Mouse (Mus musculus) c-Kit-positive CD71-positive TER-119-positive erythroid progenitor cells, embryonic 14.5 days (primary cell): ENCODE measurements around the gene Mpnd.

Source experiments
- DNase-seq: peaks from one replicate; pipeline ENCODE4 v3.0.0-alpha.2; 2013; ENCODE audit warnings: low spot score

Gene Mpnd

DNA sequence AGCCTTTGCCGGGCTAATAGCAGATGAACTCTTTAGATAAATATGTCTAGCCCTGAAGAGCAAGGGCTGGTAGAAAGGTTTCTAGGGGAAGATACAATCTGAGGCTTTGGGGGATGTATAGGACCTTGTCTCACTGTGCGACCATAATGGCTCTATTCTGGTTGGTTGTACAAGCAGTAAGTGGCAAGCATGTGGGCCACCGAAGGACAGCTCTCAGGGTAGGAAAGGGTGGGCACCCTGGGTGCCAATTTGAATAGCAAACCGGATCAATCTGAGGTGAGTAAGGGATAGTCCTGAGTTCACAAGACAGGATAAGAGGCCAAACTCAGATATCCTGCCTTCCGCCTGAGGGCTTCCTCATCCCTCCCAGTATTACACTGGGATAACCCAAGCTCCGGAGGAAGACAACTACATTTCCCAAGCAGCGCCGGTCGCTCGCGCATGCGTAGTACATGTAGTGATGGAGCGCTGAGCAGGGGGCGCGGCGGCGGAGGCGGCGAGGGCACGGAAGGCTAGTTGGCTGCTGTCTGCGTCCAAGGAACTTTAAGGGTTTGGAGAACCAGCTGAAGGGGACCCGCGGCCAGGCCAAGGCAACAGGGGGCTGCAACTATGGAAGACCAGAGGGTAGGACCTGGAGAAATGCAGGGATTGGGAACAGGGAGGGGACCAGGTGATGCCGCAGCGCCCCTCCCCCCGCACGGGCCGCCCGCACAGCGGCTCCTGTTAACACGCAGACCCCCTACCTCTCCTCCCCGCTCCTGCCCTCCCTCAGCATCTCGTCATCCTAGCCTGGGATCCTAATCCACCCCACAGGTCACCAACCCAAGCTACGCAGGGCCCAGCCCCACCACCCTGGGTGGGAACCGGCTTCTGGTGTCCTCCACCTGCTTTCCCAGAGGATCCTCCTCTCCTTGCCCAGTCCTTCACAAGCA is 19.2 kb upstream of the Mpnd start, which contains the start of gene Fsd1:
Gene Fsd1 (plus strand): TSS at position 480 of the 932 bp plus-strand sequence.
- no peak for DNase-seq

DNA sequence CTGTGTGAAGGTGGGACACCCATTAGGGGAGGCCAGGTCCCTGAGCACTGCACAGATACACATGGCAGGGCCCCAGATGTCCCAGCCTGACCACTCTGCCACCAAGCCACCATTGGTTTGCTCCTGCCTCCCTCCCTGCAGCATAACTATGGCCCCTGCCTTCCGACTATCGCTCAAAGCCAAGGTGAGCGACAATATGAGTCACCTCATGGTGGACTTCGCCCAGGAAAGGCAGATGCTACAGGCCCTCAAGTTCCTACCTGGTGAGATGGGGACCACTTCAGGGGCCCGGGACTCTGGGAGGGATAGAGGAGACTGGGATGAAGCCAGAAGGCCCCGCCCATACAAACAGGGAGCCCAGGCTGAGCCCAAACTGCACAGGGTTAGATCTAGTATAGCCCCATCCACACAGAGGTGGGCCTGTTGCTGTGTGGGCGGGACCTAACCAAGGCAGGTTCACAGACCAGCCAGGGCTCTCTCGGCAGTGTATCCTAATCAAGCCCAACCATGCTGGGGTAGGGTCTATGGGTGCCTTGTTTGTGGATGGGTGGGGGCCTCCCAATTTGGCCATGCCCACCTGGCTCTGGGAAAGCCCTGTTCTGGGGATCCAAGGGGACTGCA is 15.1 kb upstream of the Mpnd start:
- DNase-seq, result no peak

DNA sequence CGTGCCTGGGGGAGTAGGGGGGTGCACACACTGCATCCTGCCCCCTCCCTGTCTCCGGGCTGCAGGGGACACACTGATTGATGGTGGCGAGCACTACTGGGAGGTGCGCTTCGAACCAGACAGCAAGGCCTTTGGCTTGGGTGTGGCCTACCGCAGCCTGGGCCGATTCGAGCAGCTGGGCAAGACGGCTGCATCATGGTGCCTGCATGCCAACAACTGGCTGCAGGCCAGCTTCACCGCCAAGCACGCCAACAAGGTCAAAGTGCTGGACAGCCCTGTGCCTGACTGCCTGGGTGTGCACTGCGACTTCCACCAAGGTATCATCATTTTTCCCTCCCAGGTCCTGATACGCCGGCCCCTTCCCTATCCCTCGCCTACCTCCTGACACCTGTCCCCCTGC is 9.5 kb upstream of the Mpnd start:
- no peak for DNase-seq

DNA sequence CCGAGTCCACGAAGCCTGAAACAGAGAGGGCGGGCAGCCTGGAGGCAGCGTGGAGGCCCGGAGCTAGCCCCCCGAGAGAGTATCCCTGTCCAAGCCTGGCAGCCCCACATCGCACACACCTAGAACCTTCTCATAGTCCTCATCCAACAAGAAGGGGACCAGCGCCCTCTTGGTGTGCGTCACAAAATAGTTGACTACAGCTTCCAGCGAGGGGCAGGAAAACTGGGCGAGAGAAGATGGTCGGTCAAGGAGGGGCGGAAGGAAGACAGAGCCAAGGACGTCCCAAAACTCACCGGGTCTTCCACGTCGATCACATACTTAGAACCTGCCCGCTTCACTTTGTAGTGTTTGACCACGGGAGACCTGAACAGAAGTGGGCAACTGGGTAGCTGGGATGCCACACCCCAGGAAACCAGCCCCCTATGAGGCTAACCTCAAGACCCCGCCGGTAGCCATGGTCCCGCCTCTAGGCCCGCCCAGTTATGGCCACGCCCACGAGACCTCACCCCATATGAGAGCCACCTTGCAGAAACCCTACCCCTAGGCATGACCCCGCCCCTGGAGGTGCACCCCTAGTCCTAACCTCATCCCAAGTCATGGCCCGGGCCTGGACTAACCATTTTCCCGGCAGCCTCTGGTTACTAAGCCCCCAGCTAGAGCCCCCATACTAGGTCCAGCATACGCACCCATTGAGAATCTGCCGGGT is 5.6 kb upstream of the Mpnd start:
- DNase-seq, result no peak

DNA sequence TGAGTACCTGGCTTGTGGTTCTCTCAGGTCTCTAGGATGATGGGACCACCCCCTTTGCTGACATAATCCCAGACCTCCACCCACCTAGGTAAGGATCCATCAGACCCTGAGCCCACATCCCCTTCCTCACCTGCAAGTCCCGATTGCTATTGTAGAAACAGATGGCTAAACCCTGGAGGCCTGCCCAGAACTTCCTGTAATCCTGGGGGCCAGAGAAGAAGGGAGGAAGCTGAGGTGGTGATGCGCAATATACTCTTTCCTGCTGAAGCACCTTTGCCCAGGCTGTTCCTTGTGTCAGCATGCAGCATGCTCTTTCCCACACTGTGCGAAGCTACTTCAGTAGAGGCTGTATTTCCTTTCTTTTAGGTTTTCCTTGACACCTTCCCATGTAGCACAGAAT is 2.5 kb upstream of the Mpnd start:
- no peak for DNase-seq

DNA sequence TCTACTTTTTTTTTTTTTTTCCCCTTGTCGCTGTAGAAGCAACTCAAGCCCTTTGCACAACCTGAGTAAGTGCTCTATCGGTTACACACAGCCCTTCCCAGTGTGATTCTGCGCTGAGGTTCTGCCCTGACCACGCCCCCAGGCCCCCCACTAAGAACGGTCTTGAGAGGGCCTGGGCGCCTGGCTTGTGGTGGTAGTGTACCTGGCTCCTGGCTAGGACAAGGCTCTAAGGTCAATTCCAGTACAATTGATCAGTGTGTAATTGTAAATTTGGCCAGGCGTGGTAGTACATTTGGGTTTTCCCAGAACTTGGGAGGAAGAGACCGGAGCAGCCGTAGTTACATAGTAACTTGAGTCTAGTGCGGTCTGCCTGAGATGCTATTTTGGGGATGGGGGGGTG is 1.4 kb downstream of the Mpnd start:
- no peak for DNase-seq

DNA sequence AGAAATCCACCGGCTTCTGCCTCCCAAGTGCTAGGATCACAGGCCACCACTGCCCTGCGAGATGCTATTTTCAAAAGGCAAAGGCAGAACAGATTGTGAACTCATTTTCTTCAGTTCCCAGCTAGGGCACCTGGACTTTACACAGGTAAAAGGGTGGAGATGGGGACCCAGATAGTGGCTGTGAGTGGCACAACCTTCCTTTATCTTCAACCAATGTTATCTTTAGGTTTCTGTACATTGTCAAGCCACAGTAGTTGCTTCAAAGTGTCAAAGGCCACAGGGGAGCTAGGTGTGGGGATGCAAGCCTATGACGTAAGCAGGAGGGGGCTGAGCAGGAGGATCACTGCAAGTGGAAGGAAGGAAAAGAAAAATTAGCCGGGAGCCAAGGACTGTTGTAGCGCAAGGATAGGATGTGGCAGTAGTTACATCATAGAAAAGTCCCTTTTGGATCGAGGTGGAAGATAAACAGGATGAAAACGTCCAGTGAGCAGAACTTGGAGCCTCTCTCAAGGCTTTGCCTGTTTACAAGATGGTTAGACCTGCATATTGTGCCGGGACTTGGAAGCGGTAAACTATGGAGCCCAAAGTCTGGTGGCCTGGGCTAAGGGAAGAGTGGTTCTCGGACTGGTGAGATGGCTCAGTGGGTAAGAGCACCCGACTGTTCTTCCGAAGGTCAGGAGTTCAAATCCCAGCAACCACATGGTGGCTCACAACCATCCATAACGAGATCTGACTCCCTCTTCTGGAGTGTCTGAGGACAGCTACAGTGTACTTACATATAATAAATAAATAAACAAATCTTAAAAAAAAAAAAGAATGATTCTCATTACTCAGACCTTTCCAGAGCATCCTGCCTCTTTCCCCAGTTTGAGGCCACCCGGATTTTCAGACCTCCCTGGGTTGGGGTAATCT is 2.2 kb downstream of the Mpnd start:
- no peak for DNase-seq

DNA sequence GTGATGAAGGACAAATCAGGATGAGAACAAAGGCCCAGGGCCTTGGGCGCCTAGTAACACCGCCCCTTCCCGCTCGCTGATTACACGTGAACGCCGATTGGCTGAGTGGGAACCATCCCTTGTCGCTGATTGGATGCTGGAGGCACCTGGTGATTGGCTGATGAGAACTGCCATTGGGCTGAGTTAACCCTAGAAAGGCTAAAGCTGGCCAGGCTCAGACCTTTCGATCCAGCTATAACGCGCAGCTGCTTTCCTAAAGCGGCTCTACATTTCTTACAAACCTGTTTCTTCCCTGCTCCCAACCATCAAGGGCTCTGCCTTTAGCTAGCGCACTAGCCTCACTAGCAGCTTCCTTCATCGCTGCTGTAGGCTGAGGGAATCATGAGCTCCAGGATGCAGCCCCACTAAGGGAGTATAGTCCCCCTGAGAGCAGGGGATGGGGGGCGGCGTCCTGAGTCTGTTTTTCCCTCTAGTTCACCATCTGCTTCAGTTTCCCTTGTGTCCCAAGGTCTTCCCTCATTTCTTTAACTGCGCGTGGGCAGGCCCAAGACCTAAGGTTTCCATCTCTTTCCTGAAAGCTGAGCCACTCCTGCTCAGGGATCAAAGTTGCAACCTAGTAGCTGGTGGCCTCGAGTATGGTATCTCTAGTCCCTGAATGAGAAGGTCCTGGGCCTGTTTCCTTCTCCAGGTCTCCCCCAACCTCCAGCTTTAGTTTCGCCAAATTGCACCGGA is 3.0 kb downstream of the Mpnd start:
- DNase-seq, result peak; percentile 92

DNA sequence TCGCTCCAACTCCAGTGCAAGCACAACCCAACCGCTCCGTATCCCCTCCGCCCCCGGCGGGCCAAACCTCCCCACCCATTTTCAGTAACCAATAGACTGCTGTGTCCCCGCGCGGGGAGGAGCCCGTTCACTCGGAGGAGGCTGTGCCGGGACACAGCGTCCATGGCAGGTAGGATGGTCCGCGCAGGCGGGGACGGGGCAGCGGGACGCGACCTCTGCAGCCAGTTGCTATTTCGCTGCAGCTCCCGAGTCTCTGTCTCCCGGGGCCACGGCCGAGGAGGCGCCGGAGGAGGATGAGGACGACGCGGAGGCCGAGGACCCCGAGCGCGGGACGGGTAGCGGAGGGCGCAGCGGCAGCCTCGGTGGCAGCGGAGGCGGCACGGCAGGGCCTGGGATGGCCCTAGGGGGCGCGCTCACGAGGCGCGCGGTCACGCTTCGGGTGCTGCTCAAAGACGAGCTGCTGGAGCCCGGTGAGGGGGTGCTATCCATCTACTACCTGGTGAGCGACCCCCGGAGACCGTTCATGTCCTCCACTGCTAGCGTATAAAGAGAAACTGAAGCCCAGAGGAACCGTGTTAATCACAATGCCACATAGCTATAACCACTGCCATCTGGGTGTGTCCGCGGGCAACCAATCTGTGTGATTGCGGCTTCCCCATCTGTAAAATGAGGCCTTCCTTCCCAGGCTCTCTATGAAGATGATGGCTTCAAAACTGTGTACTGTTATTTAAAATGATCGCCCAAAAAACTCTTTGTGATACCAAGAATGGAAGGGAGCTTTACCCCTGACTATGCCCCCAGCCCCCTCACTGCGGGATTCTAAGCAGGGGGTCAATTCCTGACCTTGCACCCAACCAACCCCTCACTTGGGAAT is 3.8 kb downstream of the Mpnd start:
- peak; percentile 86 for DNase-seq

DNA sequence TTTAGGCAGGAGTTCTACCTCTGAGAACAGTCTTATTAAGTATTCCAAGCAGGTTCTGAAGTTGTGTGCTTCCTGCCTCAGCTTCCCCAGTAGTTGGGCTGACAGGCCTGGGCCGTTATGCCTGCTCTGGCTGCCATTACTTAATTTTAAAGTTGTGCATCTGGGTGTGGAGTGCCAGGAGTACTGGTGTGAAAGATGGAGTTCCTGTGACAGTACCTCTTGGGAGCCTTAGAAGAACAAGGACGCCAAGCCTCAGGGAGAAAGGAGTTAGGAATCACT is 4.4 kb downstream of the Mpnd start:
- no peak for DNase-seq

DNA sequence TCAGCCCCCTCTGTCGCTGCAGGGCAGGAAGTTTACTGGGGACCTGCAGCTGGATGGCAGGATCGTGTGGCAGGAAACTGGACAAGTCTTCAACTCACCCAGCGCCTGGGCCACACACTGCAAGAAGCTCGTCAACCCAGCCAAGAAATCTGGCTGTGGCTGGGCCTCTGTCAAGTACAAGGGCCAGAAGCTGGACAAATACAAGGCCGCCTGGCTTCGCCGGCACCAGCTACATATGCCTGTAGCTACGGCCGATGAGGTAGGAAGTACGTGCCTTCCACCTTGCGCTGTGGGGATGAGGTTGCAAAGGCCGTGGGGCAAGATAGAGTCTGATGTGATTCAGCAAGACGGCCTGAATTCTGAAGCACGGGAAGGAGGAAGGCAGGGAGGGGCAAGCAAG is 4.7 kb downstream of the Mpnd start:
- no peak for DNase-seq

DNA sequence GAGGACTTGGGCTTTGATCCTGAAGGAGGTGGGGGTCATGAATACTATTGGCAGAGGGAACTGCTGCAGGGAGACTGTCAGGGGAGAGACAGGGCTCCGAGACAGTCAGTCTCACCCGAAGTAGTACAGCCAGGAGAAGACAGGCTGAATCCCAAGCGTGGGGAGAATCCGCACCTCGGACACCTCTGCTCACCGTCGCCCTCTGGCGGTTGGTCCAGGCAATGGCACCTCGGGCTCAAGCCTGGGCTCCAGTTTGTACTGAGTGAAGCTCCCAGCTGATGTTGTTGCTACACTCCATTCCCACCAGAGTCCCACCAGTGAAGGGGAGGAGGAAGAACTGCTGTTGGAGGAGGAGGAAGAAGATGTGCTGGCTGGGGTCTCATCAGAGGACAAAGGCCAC is 5.2 kb downstream of the Mpnd start:
- DNase-seq, result peak; percentile 70

DNA sequence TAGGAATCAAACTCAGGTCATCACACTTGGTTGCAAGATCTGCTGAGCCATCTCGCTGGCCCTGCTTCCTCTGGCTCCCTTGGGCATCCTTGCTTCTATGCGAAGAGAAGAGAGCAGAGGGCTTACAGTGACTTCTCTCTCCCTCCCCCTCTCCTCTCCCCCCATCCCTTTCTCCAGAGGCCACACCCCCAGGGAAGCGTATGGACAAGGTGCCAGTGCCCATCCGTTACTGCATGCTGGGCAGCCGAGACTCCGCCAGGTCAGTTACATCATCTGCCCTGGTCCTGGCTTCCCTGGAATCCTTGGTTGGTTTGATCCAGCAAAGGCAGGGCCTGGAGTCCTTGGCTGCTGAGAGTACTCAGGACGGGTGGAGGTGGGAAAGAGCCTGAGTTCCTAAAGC is 5.9 kb downstream of the Mpnd start:
- no peak for DNase-seq

DNA sequence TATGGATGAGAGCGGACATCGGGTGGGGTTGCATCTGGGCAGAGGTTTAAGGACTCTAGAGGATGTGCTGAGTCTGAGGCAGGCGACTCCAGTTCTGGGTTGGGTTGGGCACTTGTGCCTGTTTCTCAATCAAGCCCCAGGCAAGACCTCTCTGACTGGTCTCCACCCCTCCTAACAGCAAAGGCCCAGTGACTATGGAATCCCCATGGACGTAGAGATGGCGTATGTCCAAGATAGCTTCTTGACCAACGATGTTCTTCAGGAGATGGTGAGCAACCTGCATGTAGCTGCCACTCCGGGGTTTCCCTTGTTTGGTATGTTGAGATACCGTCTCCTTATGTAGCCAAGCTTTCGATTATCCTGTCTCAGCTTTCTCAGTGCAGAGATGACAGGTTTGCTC is 9.8 kb downstream of the Mpnd start:
- no peak for DNase-seq

DNA sequence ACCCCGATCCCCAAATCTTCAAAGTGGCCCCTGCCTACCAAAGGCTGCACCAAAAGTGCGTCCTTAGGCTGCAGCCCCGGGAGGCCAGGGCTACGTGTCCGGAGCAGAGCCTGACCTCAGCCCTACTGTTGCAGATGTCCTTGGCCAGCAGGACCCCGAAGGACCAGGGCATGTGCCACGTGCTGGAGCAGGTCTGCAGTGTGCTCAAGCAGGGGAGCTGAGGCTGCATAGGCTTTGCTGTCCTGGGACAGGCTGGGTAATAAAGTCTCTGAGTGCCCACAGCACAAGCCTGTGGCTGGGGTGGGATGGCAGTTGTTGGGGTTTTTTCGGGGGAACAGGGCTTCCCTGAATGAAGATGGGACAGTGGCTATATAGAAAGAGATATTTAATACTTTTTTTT is 10.9 kb downstream of the Mpnd start:
- DNase-seq, result no peak

DNA sequence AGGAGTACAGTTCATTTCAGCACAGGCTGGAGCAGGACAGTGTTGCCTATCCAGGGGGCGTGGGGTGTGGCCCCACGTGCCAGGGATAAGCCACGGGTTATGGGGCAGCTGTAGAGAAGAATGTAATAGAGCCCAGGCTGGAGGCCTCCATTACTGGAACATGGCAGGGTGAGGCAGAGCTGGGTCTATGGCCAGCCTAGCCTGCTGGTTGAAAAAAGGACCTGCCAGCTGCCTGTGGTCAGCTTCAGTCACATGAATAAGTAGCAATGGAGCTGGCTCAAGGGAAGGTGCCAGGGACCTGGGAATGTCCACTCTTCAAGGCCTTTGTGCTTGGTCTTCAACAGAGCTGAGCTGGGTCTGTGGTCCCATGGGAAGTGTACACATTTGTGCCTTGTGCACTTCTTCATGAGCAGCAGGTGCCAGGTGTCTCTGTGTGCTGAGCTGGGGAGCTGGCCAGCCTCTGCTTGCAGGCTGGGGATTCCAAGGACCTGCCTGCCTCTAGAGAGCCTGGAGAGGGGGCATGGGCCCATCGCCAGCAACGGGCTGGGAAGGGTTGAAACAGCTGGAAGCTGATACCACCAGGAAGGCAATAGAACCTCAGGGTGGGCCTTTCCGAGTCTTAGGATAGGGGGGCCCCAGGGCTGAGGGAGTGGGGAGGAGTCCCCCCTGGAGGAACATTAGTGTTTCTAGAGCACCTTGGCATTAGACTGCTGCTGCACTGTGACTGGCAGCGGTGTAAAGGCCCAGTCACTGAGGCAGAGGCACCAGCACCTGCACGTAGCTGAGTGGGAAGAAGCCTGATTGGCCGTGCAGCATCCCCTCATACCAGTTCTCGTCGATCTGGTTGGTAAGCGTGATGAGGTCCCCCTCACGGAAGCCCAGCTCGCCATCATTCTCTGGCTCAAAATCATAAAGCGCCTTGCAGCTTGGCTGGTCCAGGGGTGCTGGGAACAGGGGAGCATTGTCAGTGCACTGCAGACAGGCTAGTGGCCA is 11.6 kb downstream of the Mpnd start:
- no peak for DNase-seq

DNA sequence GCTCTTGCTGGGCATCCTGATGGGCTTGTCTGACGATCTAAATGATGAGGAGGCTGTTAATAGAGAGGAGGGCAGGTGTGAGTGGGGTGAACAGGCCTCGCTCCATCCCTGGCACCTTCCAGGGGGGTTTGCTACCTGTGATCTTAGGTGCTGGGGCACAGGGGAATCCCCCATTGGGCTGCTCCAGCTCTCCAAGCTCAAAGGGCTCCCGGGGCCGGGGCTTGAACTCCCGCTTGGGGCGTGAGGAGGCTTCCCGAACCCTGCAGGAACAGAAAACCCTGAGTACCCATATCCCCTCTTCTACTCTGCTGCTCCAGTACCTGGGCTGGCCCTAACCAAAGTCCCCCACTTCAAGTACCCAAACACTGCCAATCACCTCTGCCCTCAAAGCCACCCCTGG is 12.3 kb downstream of the Mpnd start:
- DNase-seq, result no peak

DNA sequence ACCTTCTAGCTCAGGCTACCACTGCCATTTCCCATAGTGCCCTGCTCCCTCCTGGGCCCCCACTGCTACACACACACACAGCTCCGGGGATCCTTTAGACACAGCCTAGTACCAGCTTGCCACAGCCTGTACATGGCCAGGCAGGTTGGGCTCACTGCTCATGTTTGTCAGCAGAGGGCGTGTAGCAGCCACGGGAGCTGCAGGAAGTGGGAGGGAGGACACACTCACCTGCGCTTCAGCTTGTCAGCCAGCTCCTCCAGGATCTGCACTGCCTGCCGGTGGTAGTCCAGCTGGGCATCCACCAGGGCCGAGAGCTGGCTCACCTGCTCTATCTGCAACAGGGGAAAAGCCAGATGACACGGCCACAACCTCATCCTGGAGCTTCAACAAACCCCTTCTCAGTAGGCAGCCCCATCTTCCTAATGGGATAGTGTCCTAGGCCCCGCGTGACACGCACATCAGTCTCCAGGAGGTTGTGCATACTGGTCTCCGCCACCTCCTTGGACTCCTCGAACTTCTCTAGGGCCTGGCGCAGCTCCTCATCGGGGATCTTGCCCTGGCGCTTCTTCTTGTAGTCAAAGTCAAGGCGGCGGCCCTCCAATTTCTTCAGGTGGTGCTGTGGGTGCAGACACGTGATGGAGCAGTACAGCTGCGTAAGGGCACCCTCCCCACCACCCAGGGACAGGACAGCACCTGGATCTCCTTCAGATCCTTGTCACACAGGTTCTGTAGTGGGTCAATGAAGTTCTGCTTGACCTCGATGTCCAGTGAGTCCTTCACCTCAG is 13.0 kb downstream of the Mpnd start:
- DNase-seq, result no peak
